Mouse (Mus musculus) CD8-positive naive resting alpha-beta T cell, adult 2 months (primary cell): ENCODE data around the gene Gm13694.
"Not testable (repeated sequence)": the region's sequence is repeated elsewhere in the genome, so short reads cannot be mapped to it uniquely, and the experiment has no call there.

Experiments
- DNase-seq, 2 experiments: peaks; one replicate each; pipeline ENCODE4 v3.0.0; 2022; ENCODE audit warnings: low read depth in 2 of 2, low spot score in 2 of 2

Gm13694 gene

GRCm38 (mm10) chr2:83978633-83979032 lies at the start of gene Gm13694:
Gene Gm13694 (plus strand): TSS chr2:83978933.
- not testable (repeated sequence) for DNase-seq

- DNase-seq = peak; percentile 41 to 58
Observed at GRCm38 (mm10) chr2:83929478-83930088, 49.1 kb upstream of the Gm13694 start.

- peak in 1 of 2 experiments; percentile 20 for DNase-seq
Observed at GRCm38 (mm10) chr2:83940931-83941361, 37.8 kb upstream of the Gm13694 start, which contains the start of gene Zswim2. Gene Zswim2 (minus strand): TSS chr2:83941228.

- no peak for DNase-seq
Observed at GRCm38 (mm10) chr2:83941378-83941777, 37.4 kb upstream of the Gm13694 start.

GRCm38 (mm10) chr2:83941792-83942191 lies 36.9 kb upstream of the Gm13694 start:
- DNase-seq = no peak

- DNase-seq = not testable (repeated sequence)
Observed at GRCm38 (mm10) chr2:83955393-83955792, 23.3 kb upstream of the Gm13694 start, which contains the start of gene Gm13698. Gene Gm13698 (plus strand): TSS chr2:83955693.

GRCm38 (mm10) chr2:83961203-83961602 lies 17.5 kb upstream of the Gm13694 start, which contains the start of gene Gm13693:
Gene Gm13693 (plus strand): TSS chr2:83961503.
- not testable (repeated sequence) for DNase-seq

GRCm38 (mm10) chr2:83967013-83967412 lies 11.7 kb upstream of the Gm13694 start, which contains the start of gene Gm13695:
Gene Gm13695 (plus strand): TSS chr2:83967313.
- DNase-seq = not testable (repeated sequence)

- not testable (repeated sequence) for DNase-seq
Observed at GRCm38 (mm10) chr2:83972823-83973222, 5.9 kb upstream of the Gm13694 start, which contains the start of gene Gm13696. Gene Gm13696 (plus strand): TSS chr2:83973123.

- not testable (repeated sequence) for DNase-seq
Observed at GRCm38 (mm10) chr2:83984443-83984842, 5.7 kb downstream of the Gm13694 start, which contains the start of gene Gm13697. Gene Gm13697 (plus strand): TSS chr2:83984743.

- not testable (repeated sequence) for DNase-seq
Observed at GRCm38 (mm10) chr2:83990253-83990652, 11.5 kb downstream of the Gm13694 start, which contains the start of gene Gm13691. Gene Gm13691 (plus strand): TSS chr2:83990553.

GRCm38 (mm10) chr2:83993639-83994255 lies 15.0 kb downstream of the Gm13694 start:
- peak; percentile 55 to 71 for DNase-seq

- not testable (repeated sequence) for DNase-seq
Observed at GRCm38 (mm10) chr2:83994526-83994925, 15.8 kb downstream of the Gm13694 start.

- no peak for DNase-seq
Observed at GRCm38 (mm10) chr2:84008913-84009312, 30.2 kb downstream of the Gm13694 start.

GRCm38 (mm10) chr2:84009818-84010217 lies 31.1 kb downstream of the Gm13694 start:
- DNase-seq = no peak

- no peak for DNase-seq
Observed at GRCm38 (mm10) chr2:84014572-84014971, 35.8 kb downstream of the Gm13694 start.

GRCm38 (mm10) chr2:84016291-84016690 lies 37.6 kb downstream of the Gm13694 start:
- DNase-seq = peak; percentile 61 to 63

GRCm38 (mm10) chr2:84018330-84018729 lies 39.6 kb downstream of the Gm13694 start:
- DNase-seq = no peak

- peak; percentile 23 to 30 for DNase-seq
Observed at GRCm38 (mm10) chr2:84019519-84020305, 41.0 kb downstream of the Gm13694 start.

- no peak for DNase-seq
Observed at GRCm38 (mm10) chr2:84021930-84022329, 43.2 kb downstream of the Gm13694 start.

- no peak for DNase-seq
Observed at GRCm38 (mm10) chr2:84022905-84023304, 44.2 kb downstream of the Gm13694 start.
